Mouse (Mus musculus) heart, postnatal 0 days (tissue): ENCODE results near the gene 4930469K13Rik. TPM values are rescaled to one million over a fixed set of nuclear protein-coding genes. Genes with fewer than 3 reads are reported as not detected.

Source experiments
- ATAC-seq: fragments of 200-750 bp; cut with Nextera tagmentation; 2 replicates; pipeline ENCODE4 v1.8.0; 2017; ENCODE audit warnings: low read depth, moderate number of reproducible peaks, moderate library complexity; ENCODE audit not compliant: insufficient read depth
- DNase-seq: peaks from one replicate; pipeline ENCODE4 v3.0.0-alpha.2; 2016; ENCODE audit warnings: low spot score
- H3K27ac ChIP-seq: fragments of 300-500 bp; sonication (generic); 2 replicates; pipeline ENCODE4 v1.5.1; 2014; ENCODE audit warnings: low read depth, mild to moderate bottlenecking
- H3K27me3 ChIP-seq: fragments of 300-500 bp; sonication (generic); 2 replicates; pipeline ENCODE4 v1.6.1; 2014; ENCODE audit warnings: low read length, mixed read lengths; ENCODE audit not compliant: control insufficient read depth, insufficient read depth
- H3K36me3 ChIP-seq: fragments of 300-500 bp; sonication (generic); replicated peaks from 2 replicates; pipeline ENCODE4 v1.6.1; 2014; ENCODE audit warnings: low read length, mixed read lengths; ENCODE audit not compliant: control insufficient read depth, insufficient read depth
- H3K4me1 ChIP-seq: fragments of 300-500 bp; sonication (generic); 2 replicates; pipeline ENCODE4 v1.6.1; 2014; ENCODE audit warnings: antibody characterized with exemption; ENCODE audit not compliant: control insufficient read depth, insufficient read depth
- H3K4me2 ChIP-seq: fragments of 300-500 bp; sonication (generic); 2 replicates; pipeline ENCODE4 v1.6.1; 2014; ENCODE audit warnings: low read depth, mild to moderate bottlenecking, low read length, moderate library complexity
- H3K4me3 ChIP-seq: fragments of 300-500 bp; sonication (generic); 2 replicates; pipeline ENCODE4 v1.5.1; 2014; ENCODE audit warnings: low read depth, low read length
- H3K9ac ChIP-seq: fragments of 300-500 bp; sonication (generic); replicated peaks from 2 replicates; pipeline ENCODE4 v1.6.1; 2014; ENCODE audit warnings: low read depth, low read length, mixed read lengths
- H3K9me3 ChIP-seq: fragments of 300-500 bp; sonication (generic); replicated peaks from 2 replicates; pipeline ENCODE4 v1.6.1; 2016; ENCODE audit warnings: low read length; ENCODE audit not compliant: control insufficient read depth
- CTCF ChIP-seq: IDR thresholded peaks from 2 replicates; pipeline ENCODE4 v1.5.1; 2016; ENCODE audit warnings: antibody characterized with exemption, control low read depth, low read depth
- EP300 ChIP-seq: IDR thresholded peaks from 2 replicates; pipeline ENCODE4 v1.6.1; 2016; ENCODE audit warnings: antibody characterized with exemption, low read depth
- WGBS: fragments of 180-500 bp; shearing (Covaris S2); extraction: QIAGEN DNeasy Blood & Tissue Kit; methylation state at CpG from one replicate; pipeline ENCODE4 v1.1.7; 2014; 5-methylcytosine and 5-hydroxymethylcytosine counted together
- polyA plus RNA-seq: library from polyadenylated mRNA; unstranded; fragments of >200 nt; fragmentation: Nextera tagmentation; extraction: Ambion mirVana; gene quantifications from 2 replicates; pipeline ENCODE4 v1.2.1, GENCODE M21; 2015
- total RNA-seq: library from RNA; depleted of rRNA; stranded (reverse); fragments of >200 nt; gene quantifications from 2 replicates; pipeline ENCODE4 v1.2.3, GENCODE M21; 2014; ENCODE audit warnings: low replicate concordance

The 4930469K13Rik gene
- total and polyA plus RNA-seq, 2 experiments from 2014 or later = not detected

DNA sequence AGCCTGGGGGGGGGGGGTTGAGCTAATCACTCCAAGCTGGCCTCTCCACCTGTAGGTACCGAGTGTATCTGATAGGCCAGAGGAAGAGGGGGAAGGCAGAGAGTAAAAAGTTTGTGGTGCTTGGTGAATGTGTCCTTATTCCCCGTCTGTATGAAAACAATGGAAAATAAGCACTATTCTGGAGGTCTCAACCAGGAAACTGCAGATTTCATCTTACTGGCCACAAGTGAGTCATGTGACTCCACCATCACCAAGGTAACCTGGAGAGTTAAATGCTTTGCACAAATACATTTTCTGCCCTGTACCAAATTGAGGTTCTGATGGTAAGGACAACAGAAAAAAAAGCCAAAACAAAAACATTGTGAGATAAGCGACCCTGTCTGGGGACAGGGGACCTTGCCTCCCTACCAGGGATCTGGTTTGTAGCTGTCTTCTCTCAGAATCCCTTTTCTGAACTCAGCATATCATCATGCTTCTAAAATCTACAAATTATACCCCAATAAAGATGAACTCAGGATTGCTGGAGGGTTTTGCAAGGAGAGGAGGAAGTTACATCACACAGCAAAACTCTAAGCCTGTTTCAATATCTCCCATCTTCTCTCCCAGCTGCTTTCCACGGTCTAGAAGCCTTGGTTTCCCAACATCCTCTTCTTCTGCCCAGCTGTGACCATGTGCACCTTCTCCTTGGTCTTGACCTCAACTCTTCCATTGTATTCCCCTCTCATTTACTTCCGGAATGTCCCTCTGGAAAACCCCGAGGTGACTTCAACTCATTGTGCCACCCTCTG lies 45.1 kb downstream of the 4930469K13Rik start:
- no peak for DNase-seq
- no peak overlapping the region for H3K4me3 ChIP-seq
- no peak overlapping the region for H3K9ac ChIP-seq
- no peak overlapping the region for H3K27ac ChIP-seq
- H3K4me2 ChIP-seq = no peak overlapping the region
- H3K27me3 ChIP-seq = no peaks in the 10 kb centered on the region
- H3K36me3 ChIP-seq = no peaks in the 10 kb centered on the region
- 55% methylated on average over 6 of the region's 6 CpGs for WGBS
- H3K4me1 ChIP-seq = no peaks in the 10 kb centered on the region
- no peak for TF ChIP-seq EP300
- TF ChIP-seq CTCF = no peak
- ATAC-seq = no peak
- no peaks in the 10 kb centered on the region for H3K9me3 ChIP-seq

DNA sequence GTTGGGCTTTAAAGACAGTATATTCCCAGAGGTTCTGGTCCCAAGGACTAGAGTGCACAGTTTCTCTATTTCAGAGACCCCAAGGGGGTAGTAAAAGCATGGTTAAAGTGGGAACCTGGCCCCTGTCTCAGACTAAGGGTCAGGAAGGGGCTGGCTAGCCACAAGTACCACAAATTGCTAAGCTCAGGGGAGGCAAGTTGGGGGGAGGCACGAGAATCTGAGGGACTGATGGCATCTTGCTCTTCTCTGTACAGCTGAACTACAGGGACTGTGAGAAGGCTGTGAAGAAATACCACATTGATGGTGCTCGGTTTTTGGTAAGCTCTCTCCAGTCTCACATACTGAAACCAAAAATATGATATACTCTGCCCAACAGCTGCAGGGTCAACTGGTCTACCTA lies 47.7 kb downstream of the 4930469K13Rik start:
- Histone ChIP-seq H3K4me1 (no peaks in the 10 kb centered on the region), H3K27me3 (no peaks in the 10 kb centered on the region), H3K9me3 (no peaks in the 10 kb centered on the region), H3K4me3 (no peak overlapping the region), H3K36me3 (no peaks in the 10 kb centered on the region), H3K9ac (no peak overlapping the region), H3K27ac (no peak overlapping the region), H3K4me2 (no peak overlapping the region)
- no peak for DNase-seq
- no peak for ATAC-seq
- WGBS = 60% methylated on average over 2 of the region's 2 CpGs
- TF ChIP-seq CTCF (no peak), EP300 (no peak)

- 53% methylated on average over 1 of the region's 1 CpGs for WGBS
These were observed 48.3 kb downstream of the 4930469K13Rik start for GRCm38 (mm10) chr11:34050063-34050462.

DNA sequence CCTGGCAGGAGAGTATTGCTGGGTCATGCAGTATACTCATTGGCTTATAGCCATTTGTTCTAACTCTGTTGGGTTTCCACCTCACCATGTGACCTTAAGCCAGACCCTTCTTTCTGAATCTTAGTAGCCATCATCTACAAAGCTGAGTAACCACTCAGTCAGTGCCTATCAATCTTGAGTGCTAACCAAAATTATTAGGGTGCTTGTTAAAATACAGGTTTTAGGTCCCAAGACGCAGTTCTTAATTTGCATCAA lies 49.3 kb downstream of the 4930469K13Rik start:
- Histone ChIP-seq H3K27ac (no peak overlapping the region), H3K4me1 (no peaks in the 10 kb centered on the region), H3K9me3 (no peaks in the 10 kb centered on the region), H3K27me3 (no peaks in the 10 kb centered on the region), H3K9ac (no peak overlapping the region), H3K4me3 (peak overlapping the region; percentile 32; the same call in 1 of the 2 replicates), H3K4me2 (peak overlapping the region; percentile 28; the same call in 1 of the 2 replicates), H3K36me3 (no peaks in the 10 kb centered on the region)
- 80% methylated on average over 1 of the region's 1 CpGs for WGBS
- no peak for TF ChIP-seq CTCF
- TF ChIP-seq EP300 = no peak
- DNase-seq (no peak), ATAC-seq (no peak)

More at GRCm38 (mm10) chr11:34050063-34050462, 48.3 kb downstream of the 4930469K13Rik start:
- H3K4me3 ChIP-seq = no peak overlapping the region
- H3K9me3 ChIP-seq = no peaks in the 10 kb centered on the region
- ATAC-seq (no peak), DNase-seq (no peak)
- H3K4me2 ChIP-seq = no peak overlapping the region
- TF ChIP-seq EP300 (no peak), CTCF (no peak)
- no peaks in the 10 kb centered on the region for H3K36me3 ChIP-seq
- no peak overlapping the region for H3K9ac ChIP-seq
- no peak overlapping the region for H3K27ac ChIP-seq
- H3K4me1 ChIP-seq = no peaks in the 10 kb centered on the region
- H3K27me3 ChIP-seq = no peaks in the 10 kb centered on the region

DNA sequence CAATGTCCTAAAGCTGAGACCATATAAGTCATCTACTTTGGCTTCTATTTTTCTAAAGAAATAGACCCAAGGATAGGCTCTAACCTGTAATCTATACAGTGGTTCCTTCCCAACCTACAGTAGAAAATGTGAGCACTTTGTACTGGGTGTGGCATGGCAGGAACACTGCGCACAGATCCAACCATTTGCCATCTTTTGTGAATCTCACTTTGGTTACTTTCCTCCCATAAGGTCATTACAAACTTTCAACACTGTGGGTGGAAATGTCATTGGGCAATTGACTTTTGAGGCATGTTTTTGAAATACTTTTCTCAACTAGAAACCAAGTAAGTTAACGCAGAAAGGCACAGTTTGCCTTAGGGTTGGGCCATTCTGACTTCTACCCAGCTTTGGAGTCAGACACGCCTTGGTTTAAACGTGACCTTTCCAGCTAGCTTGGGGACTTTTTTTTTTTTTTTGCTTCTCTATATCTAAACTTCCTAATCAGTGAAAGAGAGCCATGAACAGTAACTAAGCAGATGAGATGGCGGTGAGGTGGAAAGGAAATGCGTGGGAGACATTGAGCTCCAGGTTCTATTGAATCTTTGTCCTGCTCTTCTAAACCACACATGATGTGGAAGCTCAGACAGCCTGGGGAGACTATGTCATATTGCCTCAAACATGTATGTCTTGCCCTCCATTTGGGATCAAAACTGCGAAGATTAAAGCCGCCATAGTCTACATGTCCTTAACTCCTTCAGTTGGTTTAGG lies 49.8 kb downstream of the 4930469K13Rik start:
- Histone ChIP-seq H3K4me2 (peak overlapping the region; percentile 28; the same call in 1 of the 2 replicates), H3K27me3 (no peaks in the 10 kb centered on the region), H3K27ac (no peak overlapping the region), H3K4me1 (no peaks in the 10 kb centered on the region), H3K9ac (no peak overlapping the region), H3K36me3 (no peaks in the 10 kb centered on the region), H3K9me3 (no peaks in the 10 kb centered on the region), H3K4me3 (peak overlapping the region; percentile 32; the same call in 1 of the 2 replicates)
- no peak for TF ChIP-seq CTCF
- no peak for TF ChIP-seq EP300
- ATAC-seq (no peak), DNase-seq (no peak)
- 83% methylated on average over 8 of the region's 8 CpGs for WGBS
